Mouse (Mus musculus) testis, adult 10 weeks (tissue): ENCODE results near the gene Taf1d. TPM values are rescaled to one million over a fixed set of nuclear protein-coding genes. Genes with fewer than 3 reads are reported as not detected.

ENCODE experiments used
- polyA plus RNA-seq: library from polyadenylated mRNA; stranded (reverse); fragments of 350-450 nt; fragmentation: Illumina TruSeq; extraction: RNeasy Lipid Tissue Mini Kit (QIAGEN cat#74804); gene quantifications from one replicate; pipeline ENCODE4 v1.2.3, GENCODE M21; 2014; ENCODE audit warnings: low read depth, low replicate concordance

Taf1d gene
- polyA plus RNA-seq: 146 TPM

GRCm38 (mm10) chr9:15305503-15306397, at the start of gene Taf1d:
TSS of gene Taf1d (plus strand) at chr9:15306214.

DNA sequence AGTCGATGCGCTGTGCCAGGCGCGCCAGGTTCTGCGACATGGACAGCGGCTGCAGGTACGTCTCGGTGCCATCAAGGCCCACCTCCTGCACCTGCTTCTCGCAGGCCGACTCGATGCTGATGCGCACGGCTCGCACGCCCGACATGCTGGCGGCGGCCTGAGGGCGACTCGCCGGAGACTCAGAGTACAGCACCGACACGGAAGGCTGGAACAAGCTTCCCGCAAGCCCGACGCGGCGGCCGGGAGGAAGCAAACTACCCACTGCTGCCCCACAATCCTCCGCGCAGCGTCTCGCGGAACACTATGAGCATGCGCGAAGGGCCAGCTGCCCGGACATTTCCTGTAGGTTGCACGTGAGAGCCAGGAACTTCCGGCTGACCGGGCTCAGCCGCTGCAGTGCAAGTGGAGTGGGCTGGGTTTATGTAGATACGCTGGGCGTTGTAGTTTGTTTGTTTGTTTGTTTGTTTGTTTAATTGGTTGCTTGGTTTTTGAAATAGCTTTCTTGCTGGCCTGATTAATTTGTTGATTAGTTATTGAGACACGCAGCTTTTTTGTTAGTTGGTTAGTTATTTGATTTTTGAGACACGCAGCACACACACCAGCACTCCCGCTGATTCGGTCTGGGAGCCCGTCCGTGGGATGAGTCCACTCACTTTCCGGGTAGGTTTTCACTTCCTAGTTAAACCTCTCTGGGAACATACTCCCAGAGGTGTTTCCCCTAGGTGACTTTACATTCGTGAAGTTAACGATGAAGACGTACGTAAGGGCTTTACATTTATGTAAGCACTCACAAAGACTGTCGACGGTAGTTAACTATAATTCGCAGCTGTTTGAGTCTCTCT, 26.1 kb upstream of the Taf1d start, which contains the start of gene Med17:
TSS of gene Med17 (minus strand) at position 283 of the 842 bp plus-strand sequence.

DNA sequence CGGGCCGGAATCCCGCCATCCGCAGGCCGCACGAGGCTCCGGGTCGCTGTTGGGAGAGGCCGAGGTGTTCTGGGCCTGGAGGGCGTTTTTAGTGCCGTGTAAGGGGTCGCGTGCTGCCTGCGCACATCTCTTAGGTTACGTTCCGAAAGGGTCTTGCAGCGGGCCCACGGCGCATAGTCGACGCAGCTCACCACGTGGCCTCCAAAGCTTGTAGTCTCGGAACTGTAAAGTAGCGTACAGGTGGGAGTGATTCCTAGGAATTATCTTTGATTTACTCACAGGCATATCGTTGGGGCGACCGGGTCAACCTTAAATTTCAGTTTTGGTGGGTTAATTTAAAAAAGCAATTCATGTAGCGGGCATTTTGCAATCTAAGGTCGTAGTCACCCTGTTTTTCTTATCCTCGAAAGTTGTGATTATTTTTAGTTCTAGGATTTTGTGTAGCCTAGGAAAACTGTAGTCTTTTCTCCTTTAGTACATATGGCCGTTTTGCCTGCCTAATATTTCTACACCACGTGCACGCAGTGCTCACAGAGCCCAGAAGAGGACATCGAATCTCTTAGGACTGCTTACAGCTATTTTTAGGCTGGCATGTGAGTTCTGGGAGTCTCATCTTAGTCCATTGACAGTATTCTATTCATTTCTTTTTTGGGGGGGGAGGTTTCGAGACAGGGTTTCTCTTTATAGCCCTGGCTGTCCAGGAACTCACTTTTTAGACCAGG, 545 bp downstream of the Taf1d start, which contains the start of gene 4931406C07Rik:
TSS of gene 4931406C07Rik (minus strand) at position 51 of the 722 bp plus-strand sequence.

DNA sequence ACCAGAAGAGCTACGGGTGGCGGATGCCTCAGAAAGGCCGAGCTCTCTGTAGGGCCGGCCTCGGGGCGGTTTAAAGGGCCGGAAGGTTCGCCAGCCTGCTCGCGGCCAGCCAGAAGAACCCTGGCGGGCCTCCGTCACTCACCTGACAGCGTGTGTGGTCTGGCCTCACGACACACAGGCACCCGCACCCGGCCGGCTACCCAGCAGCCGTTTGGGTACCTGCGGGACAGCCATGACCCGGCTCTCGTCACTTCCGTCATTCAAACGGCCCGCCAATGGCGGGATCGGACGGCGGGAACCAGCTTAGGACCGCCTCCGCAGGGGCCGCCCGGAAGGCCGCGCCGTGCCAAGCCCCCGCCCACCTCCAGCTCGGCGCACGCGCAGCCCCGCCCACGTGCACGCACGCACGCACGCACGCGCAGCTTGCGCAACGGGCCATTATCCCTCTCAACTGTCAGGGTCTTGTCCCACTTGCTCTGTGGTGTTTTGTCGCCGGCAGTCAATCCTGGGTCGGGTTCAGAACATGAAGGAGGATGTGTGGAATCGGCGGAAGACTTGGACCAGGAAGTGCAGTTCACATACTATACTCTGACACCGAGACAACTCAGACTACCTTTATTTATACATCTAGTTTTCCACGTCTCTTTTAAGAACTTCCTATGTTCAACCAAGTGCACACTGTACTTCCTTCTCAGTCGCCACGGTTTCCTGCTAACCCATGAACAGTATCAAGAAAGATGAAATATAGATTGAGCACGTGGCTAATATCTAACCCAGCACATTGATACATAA, 51.7 kb downstream of the Taf1d start, which contains the start of gene Cep295:
TSS of gene Cep295 (minus strand) at position 305 of the 792 bp plus-strand sequence.

Other genes with a start within 250 kb of the Taf1d start
- 0.27 TPM for gene Hephl1, start 194.1 kb upstream of the Taf1d start, polyA plus RNA-seq
- gene Vstm5, start 67.2 kb upstream of the Taf1d start, polyA plus RNA-seq: 0.36 TPM
- gene Med17, start 26.3 kb upstream of the Taf1d start, polyA plus RNA-seq: 29.0 TPM
- gene 4931406C07Rik, start 234 bp downstream of the Taf1d start, polyA plus RNA-seq: 49.7 TPM
- gene Cep295, start 51.6 kb downstream of the Taf1d start, polyA plus RNA-seq: 128 TPM
- gene Smco4, start 187.2 kb downstream of the Taf1d start, polyA plus RNA-seq: 5.4 TPM